Mouse (Mus musculus): Measurements from ENCODE around the gene Mettl17.
"Not testable (repeated sequence)": the region's sequence is repeated elsewhere in the genome, so short reads cannot be mapped to it uniquely, and the experiment has no call there.

Mettl17 gene

DNA sequence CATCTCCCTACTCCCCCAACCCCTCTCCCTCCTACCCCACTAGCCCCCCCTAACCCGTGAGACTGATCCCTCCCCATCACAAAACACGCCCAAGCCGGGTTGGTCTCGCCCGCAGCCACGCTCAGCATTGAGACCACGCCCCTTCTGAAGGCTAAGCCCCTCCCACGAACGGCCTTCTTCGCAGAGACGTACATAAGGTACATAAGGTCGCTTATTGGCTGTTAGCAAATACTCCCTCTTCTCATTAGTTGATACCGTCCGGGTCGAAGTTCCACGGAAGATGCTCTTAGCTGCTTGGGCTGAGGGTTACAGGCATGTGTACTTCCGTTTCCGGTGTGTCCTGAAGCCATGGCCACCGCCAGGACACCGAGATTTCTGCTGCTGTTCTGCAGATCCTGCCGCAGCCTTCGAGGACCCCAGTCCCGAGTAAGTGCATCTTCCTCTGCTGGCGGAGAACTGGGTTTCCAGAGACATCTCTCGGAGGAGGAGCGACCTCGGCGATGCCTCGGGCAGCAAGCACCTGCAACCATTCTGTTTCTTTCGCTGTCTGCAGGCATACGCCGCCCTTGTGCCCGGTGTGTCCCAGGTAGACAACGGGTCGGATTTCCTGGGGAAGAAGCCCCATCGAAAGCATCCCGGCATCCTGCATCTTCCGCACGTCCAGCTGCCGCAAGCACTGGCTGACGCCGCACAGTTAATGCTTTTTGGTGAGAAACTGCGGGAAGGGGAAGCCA, at the start of gene Mettl17:
Gene Mettl17, plus strand, starts transcription at position 245 of the 734 bp plus-strand sequence.
- in situ Hi-C loops (cut with MboI, MseI): no loop called here

DNA sequence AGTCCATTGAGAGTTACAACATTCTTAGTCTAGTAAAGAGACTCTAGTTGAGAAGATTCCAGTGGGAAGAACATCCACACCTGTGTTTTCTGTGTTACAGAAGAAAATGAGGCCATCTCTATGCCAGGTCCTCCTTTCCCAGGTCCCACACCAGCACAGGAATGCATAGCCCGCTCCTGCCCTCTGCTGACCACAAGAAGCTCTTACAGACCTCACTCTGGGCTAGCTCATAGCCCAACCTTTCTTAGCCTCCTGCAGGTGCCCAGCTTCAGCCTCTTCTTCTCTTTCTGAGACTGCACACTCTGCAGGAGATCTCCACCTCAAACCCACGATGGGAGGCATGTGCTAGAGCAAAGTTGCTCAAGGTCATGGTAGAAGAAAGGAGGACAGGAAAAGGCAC, 46.2 kb upstream of the Mettl17 start:
- in situ Hi-C loops (cut with MboI, MseI): not testable (repeated sequence)

DNA sequence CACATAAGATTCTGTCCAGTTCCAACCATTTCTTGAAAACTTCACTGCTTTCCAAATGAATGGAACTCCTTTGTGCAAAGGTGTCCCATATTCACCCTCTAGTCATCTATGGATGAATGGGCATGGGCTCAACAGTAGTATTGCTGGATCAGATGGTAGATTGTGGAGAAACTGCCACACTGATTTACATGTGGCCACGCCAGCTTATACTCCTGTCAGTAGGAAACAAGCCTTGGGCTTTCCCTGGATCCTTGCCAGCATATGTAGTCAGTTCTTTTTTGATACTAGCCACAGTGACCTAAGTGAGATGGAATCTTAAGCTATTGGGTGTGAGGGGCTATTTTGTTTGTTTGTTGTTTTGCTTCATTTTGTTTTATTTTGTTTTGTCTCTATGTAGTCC, 42.4 kb upstream of the Mettl17 start:
- in situ Hi-C loops (cut with MboI, MseI): loop anchor here (5.0 kb wide), 1 partner anchor 60 kb away; no protein-coding TSS in a partner anchor

DNA sequence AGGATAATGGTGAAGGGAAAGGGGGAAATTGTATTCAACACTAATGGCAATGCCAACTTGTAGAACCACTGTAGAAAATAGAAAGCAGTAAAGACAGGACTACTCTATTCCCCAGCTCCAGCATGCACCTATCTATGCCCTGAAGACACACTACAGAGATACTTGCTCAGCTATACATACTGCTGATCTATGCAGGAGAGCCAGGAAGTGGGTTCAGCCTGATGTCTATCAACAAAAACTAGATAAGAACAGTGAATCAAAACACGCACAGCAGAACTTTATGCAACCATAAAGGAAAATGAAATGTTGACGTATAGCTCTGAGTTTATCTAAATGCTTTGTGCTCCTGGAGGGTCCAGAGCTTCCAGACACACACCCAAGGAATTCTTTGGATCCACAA, 41.9 kb upstream of the Mettl17 start:
- in situ Hi-C loops (cut with MboI, MseI): loop anchor here (5.0 kb wide), 1 partner anchor 60 kb away; no protein-coding TSS in a partner anchor

DNA sequence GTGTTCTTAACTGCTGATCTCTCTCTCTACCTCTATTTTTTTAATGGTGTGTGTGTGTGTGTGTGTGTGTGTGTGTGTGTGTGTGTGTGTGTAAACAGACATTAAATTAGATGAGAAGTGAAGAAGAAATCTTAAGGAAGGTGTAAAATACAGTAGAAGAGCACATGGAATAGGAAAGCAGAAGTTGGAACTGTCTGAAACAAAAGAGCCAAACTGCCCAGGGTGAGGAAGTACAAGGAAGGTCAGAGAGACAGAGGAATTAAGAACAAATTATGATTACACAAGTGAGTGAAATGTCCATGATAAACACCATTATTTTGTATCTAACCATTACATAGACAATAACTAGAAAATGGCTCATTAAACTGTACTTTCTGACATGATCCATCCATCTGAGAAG, 40.8 kb upstream of the Mettl17 start:
- in situ Hi-C loops (cut with MboI, MseI): loop anchor here (5.0 kb wide), 1 partner anchor 62 kb away; no protein-coding TSS in a partner anchor

DNA sequence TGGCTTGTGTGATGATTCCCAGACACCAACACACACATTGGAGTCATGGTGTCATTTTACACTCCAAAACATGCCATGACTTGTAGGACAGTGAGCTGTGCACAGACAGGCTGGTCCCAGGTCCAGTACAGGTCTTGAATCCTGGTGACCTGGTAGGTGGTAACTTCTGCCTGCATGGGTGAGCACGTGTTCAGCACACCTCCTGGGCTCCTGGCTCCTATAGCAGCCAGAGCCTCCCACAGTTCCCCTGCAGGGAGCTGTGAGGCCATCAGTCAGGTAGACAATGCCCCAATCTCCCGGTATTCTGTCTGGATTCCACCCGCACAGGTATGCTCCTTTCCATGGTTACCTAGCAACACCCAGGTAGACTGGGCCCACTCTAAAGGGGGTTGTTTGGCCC, 38.1 kb upstream of the Mettl17 start:
- in situ Hi-C loops (cut with MboI, MseI): no loop called here

DNA sequence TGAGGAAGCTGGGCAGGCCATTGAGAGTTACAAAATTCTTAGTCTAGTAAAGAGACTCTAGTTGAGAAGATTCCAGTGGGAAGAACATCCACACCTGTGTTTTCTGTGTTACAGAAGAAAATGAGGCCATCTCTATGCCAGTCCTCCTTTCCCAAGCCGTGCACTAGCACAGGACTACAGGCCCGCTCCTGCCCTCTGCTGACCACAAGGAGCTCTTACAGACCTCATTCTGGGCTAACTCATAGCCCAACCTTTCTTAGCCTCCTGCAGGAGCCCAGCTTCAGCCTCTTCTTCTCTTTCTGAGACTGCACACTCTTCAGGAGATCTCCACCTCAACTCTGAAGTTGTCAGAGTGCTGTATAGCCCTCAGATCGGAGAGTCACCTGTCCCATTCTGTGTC, 33.6 kb upstream of the Mettl17 start:
- in situ Hi-C loops (cut with MboI, MseI): not testable (repeated sequence)

DNA sequence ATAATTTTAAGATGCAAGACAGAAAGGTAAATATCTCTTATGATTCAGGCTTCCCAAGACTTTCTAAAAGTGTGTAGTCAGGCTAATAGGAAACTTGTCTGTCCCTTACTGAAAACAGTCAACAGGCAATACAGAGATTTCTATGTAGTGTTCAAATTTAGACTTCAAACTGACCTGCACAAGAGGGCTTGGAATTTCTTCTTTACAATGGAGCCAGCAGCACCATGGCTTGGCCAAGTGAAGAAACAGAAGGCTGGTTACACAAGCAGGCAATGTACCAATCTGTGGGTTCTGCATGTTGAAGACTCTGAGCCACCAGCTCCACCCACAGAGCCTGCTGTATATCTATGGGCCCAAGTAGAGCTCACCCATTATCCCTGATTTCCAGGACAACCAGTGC, 31.2 kb upstream of the Mettl17 start, which contains the start of gene Ear6:
Gene Ear6, plus strand, starts transcription at position 301 of the 400 bp plus-strand sequence.
- in situ Hi-C loops (cut with MboI, MseI): no loop called here

DNA sequence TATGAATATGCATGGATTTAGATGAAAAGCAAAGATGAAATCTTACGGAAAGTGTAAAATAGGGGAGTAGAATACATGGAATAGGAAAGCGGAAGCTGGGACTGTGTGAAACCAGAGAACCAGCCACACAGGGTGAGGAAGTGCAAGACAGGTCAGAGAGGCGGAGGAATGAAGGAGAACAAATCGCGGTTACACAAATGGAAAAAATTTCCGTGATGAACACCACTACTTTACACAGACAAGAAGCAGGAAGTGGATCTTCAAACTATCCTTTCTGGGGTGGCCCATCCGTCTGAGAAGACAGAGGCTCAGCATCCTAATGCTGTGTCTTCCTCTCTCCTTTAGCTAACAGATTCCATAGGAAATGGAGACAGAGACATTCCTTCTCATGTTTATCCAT, 29.4 kb upstream of the Mettl17 start:
- in situ Hi-C loops (cut with MboI, MseI): not testable (repeated sequence)

DNA sequence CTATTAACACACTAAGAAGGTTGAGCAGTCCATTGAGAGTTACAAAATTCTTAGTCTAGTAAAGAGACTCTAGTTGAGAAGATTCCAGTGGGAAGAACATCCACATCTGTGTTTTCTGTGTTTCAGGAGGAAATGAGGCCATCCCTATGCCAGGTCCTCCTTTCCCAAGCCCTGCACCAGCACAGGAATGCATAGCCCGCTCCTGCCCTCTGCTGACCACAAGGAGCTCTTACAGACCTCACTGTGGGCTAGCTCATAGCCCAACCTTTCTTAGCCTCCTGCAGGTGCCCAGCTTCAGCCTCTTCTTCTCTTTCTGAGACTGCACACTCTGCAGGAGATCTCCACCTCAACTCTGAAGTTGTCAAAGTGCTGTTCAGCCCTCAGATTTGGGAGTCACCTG, 21.0 kb upstream of the Mettl17 start:
- in situ Hi-C loops (cut with MboI, MseI): not testable (repeated sequence)

DNA sequence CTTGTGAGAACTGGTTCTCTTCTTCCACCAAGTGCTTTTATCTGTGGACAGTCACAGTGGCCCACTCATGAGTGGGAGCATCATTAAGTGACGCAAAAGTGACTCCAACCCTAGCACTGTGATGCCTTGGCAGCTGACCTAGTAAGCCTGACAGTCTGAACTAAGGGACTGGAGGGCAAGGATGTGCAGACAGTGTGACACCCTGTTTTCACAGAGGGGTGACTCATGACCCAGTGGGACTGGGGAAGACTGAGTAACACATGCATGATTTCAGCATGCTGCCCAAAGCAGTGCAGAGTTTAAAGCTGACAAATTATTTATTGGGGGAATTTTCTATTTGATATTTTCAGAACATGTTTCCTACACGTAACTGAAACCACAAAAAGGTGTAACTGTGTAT, 13.9 kb upstream of the Mettl17 start:
- in situ Hi-C loops (cut with MboI, MseI): loop anchor here (5.0 kb wide), 1 partner anchor 88 kb away; no protein-coding TSS in a partner anchor

DNA sequence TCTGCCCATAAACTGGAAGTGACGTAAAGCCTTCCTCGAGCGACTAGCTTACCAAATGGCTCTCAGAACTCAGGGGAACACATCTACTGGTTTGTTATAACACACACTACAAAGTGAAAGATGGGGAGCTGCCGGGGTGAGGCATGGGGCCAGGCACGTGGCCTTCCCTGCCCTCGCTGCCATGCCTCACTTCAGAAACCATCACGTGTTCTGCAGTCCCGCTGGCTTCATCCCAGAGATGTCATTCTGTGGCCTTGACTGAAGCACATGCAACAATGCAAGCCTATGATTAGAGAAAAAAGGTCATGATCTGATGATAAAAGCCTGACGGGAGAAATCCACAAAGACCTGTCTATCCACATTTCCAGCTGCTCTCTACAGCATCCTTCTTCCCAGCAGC, 12.9 kb upstream of the Mettl17 start:
- in situ Hi-C loops (cut with MboI, MseI): loop anchor here (5.0 kb wide), 1 partner anchor 89 kb away; no protein-coding TSS in a partner anchor

DNA sequence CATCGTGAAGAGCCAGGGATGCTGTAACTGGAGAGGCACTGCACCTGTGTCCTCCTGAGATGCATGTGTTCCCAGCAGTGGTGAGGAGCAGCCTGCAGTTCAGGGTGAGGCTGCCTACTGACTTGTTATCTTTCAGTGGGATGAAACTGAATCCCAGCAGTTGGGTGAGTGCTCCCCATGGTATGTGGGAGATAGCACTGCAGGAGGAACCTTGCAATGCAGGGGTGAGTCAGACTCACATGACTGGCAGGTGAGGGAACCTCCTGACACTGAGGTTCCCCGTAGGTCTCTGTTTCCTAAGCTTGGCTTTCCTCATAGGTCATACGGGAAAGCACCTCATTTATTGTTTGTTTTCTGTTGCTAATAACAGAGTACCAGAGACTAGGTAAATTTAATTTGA, 7.1 kb upstream of the Mettl17 start:
- in situ Hi-C loops (cut with MboI, MseI): no loop called here

DNA sequence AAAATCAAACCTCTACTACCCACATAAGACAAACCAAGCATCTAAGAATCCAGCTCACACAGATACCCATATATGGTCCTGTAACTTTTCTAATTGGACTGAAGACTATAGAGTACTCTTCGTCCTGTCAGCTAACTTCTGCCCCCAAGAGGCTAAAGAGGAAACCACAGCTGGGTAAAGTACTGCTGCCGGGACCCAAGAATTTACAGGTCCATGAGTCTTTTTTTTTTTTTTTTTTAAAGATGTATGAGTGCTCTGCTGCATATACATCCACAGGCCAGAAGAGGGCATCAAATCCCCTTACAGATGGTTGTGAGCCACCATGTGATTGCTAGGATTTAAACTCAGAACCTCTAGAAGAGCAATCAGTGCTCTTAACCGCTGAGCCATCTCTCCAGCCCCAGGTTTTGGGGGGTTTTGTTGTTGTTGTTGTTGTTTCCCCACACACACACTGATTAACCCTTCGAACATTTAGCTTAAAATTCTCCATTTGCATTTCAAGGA, 1.1 kb upstream of the Mettl17 start:
- in situ Hi-C loops (cut with MboI, MseI): no loop called here

DNA sequence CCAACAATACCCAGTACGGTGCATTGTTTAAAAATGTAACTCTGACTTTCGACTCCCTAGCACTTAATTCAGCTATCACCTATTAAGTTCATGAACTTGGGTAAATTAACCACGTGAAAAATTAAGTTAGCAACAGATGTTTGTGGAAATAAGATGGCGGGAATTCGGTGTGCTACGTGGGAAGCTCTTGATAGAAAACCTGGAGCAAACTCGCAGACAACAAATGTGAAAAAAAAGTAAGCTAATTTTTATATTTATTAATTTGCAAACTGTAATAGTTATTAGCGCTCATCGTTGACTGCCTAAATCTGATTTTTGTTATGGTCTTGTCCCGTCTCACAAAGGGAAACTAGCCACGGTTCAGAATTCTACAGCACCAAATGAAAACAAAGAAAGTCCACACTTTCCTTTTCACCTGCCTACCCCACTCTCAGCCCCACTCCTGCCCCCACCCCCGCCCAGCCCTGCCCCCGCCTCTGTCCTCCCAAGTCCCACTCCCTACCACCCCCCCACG, 554 bp upstream of the Mettl17 start:
- in situ Hi-C loops (cut with MboI, MseI): no loop called here

DNA sequence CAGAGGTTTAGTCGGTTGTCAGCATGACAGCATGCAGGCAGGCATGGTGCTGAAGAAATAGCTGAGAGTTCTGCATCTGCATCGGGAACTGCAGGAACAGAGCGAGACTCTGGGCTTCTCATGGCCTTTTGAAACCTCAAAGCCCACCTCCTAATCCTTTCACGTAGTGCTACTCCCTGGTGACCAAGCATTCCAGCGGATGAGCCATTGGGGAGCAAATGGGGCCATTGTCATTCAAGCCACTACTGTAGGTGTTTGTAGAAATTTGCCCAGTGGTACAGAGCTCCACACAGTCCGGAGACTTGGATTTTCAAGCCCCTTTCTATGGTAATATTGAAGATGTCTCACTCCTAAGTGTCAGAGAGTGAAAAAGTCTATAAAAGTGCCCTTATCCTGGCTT, 1.4 kb downstream of the Mettl17 start:
- in situ Hi-C loops (cut with MboI, MseI): no loop called here

DNA sequence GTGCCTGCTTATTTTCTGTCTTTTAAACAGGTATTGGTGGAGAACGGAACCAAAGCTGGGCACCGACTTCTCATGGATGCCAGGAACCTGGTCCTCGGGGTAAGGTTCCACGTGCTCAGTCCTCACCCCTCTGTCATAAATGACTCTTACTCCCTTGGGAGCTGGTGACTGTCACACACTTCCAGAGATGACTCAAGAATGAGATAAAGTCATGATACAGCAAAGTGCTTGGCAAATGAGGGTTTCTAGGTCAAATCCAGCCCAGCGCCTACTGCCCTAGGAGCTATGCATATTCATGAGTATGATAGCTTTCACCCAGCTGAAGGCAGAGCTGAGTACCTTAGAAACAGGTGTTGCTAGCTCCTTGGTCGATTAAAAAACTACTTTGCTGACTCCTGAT, 5.2 kb downstream of the Mettl17 start:
- in situ Hi-C loops (cut with MboI, MseI): no loop called here

DNA sequence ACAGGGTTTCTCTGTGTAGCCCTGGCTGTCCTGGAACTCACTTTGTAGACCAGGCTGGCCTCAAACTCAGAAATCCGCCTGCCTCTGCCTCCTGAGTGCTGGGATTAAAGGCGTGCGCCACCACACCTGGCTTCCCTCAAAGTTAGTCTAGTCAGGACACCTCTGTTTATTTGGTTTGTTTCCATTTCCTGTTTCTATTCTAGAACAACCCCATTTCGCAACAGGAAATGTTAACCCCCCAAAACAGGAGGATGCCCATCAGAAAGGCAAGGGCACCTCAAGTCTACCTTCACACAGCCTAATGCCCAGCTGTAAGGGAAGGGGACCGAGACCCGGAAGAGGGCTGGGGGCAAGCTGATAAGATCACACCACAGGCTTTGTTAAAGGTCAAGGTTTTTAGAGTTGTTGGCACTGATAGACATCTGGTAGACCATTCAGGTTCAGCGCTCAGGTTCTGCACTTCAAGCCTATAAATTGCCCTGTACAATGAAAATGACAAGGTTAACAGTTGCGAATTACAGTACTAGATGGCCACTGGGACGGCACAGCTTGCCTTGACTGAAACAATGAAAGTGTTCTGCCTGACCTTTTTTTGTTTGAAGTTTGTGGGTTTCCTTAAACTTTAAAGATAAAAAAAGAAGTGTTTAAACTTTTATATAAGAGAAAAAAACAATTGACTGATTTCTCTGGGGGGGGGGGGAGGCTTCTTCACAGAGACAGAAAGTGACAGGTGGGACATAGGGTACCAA, 7.7 kb downstream of the Mettl17 start, which contains the start of gene Slc39a2:
Gene Slc39a2, plus strand, starts transcription at position 699 of the 749 bp plus-strand sequence.
- in situ Hi-C loops (cut with MboI, MseI): no loop called here

DNA sequence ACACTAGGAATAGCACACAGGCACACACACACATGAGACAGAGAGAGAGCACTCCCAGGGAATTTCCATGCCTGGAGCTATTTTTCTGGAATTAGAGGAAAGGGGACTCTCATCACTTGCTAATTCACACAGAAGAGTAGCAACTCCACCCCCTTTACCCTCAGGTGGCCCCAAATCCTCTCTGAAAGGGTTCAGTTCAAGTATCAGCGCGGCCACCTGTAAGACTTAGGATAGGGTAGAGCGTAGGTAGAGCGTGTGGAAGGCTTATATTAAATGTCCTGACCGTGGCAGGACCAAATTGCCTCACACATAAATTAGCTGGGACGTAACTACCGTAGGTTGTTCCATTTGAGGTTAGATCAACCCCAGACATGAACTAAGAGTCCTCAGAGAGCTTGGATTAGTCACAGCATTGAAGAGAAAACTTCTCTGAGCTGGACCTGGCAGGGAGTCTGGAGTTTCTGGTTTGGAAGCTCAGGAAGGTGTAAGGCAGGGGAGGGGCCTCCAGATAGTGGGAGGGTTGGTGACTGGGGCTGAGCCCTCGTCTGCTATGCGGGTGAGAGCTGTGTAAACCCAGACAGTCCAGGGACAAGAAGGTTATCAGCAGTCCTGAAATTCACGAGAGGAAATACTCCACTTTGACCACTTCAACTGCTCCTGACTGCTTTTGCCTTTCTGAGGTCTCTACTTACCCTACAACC, 8.6 kb downstream of the Mettl17 start:
- in situ Hi-C loops (cut with MboI, MseI): no loop called here

DNA sequence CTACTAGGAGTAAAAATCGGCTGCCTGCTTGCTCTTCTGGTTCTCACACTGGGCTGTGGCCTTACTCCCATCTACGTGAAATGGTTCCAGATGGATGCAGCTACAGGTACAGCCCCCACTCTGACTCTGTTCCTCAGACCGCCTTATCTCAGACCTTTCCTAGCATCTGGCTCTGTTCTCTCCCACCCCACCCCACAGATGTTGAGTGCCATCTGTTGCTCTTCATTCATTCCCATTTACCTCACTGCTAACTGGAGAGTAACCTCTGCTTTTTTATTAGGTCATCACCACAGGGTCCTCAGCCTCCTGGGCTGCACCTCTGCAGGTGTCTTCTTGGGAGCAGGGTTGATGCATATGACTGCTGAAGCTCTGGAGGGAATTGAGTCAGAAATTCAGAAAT, 9.2 kb downstream of the Mettl17 start:
- in situ Hi-C loops (cut with MboI, MseI): no loop called here

DNA sequence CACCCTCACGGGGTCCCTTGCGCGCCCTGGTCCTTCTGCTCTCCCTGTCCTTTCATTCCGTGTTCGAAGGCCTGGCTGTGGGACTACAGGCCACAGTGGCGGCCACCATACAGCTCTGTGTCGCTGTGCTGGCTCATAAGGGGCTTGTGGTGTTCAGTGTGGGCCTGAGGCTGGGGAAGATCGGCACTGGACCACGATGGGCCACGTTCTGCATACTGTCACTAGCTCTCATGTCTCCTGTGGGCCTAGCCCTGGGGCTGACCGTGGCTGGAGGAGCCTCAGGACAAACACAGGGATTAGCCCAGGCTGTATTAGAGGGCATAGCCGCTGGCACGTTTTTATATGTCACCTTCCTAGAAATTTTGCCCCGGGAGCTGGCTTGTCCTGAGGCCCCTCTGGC, 10.4 kb downstream of the Mettl17 start:
- in situ Hi-C loops (cut with MboI, MseI): no loop called here

DNA sequence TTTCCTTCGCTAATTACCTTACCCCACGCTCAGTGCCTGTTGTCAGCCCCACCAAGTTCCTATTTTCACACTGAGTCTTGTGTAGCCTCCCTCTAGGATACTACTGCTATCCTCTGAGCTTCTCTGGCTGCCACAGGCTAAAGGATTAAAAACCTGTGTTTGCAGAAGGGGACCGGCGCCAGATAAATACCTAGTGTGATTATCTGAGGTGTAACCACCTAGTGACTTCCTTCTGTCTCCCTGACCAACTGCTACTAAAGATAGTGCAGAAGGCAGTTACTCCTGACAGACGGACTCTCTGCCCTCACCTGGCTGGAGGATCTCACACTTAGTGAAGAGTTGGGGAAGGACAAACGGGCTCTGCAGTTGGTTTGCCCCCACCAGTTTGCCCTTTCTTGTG, 11.4 kb downstream of the Mettl17 start:
- in situ Hi-C loops (cut with MboI, MseI): no loop called here
